Mouse (Mus musculus) embryonic fibroblast, embryonic 13.5 days (primary cell): ENCODE measurements around the gene Mcm10. TPM values are rescaled to one million over a fixed set of nuclear protein-coding genes. Genes with fewer than 3 reads are reported as not detected.

Experiments used
- H3K27ac ChIP-seq: 2 replicates; pipeline ENCODE4 v1.5.1; 2012; ENCODE audit warnings: low read length, control low read depth, inconsistent platforms; ENCODE audit not compliant: insufficient read depth
- H3K4me1 ChIP-seq: 2 replicates; pipeline ENCODE4 v1.6.1; 2011; ENCODE audit warnings: low read length; ENCODE audit not compliant: control insufficient read depth, insufficient read depth
- H3K4me3 ChIP-seq: 2 replicates; pipeline ENCODE4 v1.5.1; 2011; ENCODE audit warnings: mild to moderate bottlenecking, control low read depth, low read length; ENCODE audit not compliant: insufficient read depth
- CTCF ChIP-seq: IDR thresholded peaks from 2 replicates; pipeline ENCODE4 v1.5.1; 2011; ENCODE audit warnings: mild to moderate bottlenecking, control low read depth, low read length, moderate library complexity, borderline replicate concordance; ENCODE audit not compliant: insufficient read depth
- POLR2A ChIP-seq: IDR thresholded peaks from 2 replicates; pipeline ENCODE4 v1.6.1; 2011; ENCODE audit warnings: low read depth, mild to moderate bottlenecking, control low read depth, low read length, moderate library complexity
- polyA plus RNA-seq: library from polyadenylated mRNA; stranded (reverse); fragments of >200 nt; gene quantifications from 2 replicates; pipeline ENCODE4 v1.2.4, GENCODE M21; 2011; ENCODE audit warnings: low read depth; ENCODE audit not compliant: missing spikeins, insufficient read length

The Mcm10 gene
- polyA plus RNA-seq, 1 experiment, result 14.4 TPM

DNA sequence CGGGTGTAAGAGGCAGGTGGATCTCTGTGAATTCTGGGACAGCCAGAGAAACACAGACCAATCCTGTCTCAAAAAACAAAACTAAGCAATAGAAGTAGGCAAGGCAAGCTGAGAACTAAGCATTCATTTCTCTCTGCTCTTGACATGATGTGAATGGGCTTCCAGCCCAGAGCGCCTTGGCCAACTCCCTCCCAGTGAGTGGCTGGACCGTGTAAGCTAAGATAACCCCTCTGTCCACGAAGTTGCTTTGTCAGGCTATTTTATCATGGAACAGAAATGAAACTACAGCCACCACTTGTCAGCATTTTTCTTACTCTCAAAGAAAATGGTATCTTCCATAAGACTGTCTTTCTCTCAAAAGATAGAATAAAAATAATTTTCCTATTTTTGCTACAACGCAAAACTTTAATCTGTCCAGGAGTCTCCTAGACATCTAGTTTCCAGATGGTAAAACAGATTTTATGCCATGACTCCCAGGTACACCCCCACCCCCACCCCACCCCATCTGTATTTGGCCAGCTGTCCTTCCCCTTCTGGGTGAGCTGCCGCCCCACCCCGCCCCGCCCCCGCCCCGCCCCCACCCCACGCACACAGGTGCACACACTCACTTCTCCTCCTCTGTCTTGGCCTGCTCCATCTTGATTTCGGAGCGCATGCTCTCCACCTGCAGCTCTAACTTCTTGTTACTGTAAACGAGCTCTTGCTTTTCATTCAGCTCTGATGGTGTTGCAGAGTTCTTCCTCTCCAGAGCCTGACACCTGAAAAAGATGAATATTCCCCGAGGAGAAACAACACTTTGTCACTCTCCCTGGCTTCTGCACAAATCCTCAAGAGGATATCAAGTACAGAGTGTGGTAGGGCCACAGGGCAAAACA, 21.2 kb upstream of the Mcm10 start:
- H3K27ac ChIP-seq, result no peak overlapping the region
- TF ChIP-seq CTCF, result no peak
- no peak for TF ChIP-seq POLR2A
- H3K4me1 ChIP-seq, result no peaks in the 10 kb centered on the region
- H3K4me3 ChIP-seq, result no peak overlapping the region

GRCm38 (mm10) chr2:5032665-5033064, 20.1 kb upstream of the Mcm10 start:
- Histone ChIP-seq H3K4me1 (no peaks in the 10 kb centered on the region), H3K27ac (no peak overlapping the region), H3K4me3 (no peak overlapping the region)
- no peak for TF ChIP-seq CTCF
- no peak for TF ChIP-seq POLR2A

- H3K4me1 ChIP-seq, result no peaks in the 10 kb centered on the region
- no peak overlapping the region for H3K4me3 ChIP-seq
- TF ChIP-seq CTCF, result no peak
- no peak for TF ChIP-seq POLR2A
- H3K27ac ChIP-seq, result no peak overlapping the region
Observed at GRCm38 (mm10) chr2:5031215-5031614, 18.6 kb upstream of the Mcm10 start.

- TF ChIP-seq CTCF (no peak), POLR2A (no peak)
- no peak overlapping the region for H3K4me3 ChIP-seq
- no peak overlapping the region for H3K27ac ChIP-seq
- no peaks in the 10 kb centered on the region for H3K4me1 ChIP-seq
Observed at GRCm38 (mm10) chr2:5029808-5030207, 17.2 kb upstream of the Mcm10 start.

- no peak for TF ChIP-seq CTCF
- no peak for TF ChIP-seq POLR2A
- no peaks in the 10 kb centered on the region for H3K4me1 ChIP-seq
- H3K27ac ChIP-seq, result no peak overlapping the region
- no peak overlapping the region for H3K4me3 ChIP-seq
Observed at GRCm38 (mm10) chr2:5028047-5028446, 15.5 kb upstream of the Mcm10 start.

GRCm38 (mm10) chr2:5027057-5027456, 14.5 kb upstream of the Mcm10 start:
- Histone ChIP-seq H3K27ac (no peak overlapping the region), H3K4me3 (no peak overlapping the region), H3K4me1 (no peaks in the 10 kb centered on the region)
- no peak for TF ChIP-seq POLR2A
- no peak for TF ChIP-seq CTCF

- no peaks in the 10 kb centered on the region for H3K4me1 ChIP-seq
- no peak overlapping the region for H3K4me3 ChIP-seq
- no peak overlapping the region for H3K27ac ChIP-seq
- TF ChIP-seq CTCF, result no peak
- no peak for TF ChIP-seq POLR2A
Observed at GRCm38 (mm10) chr2:5025162-5025733, 12.7 kb upstream of the Mcm10 start.

DNA sequence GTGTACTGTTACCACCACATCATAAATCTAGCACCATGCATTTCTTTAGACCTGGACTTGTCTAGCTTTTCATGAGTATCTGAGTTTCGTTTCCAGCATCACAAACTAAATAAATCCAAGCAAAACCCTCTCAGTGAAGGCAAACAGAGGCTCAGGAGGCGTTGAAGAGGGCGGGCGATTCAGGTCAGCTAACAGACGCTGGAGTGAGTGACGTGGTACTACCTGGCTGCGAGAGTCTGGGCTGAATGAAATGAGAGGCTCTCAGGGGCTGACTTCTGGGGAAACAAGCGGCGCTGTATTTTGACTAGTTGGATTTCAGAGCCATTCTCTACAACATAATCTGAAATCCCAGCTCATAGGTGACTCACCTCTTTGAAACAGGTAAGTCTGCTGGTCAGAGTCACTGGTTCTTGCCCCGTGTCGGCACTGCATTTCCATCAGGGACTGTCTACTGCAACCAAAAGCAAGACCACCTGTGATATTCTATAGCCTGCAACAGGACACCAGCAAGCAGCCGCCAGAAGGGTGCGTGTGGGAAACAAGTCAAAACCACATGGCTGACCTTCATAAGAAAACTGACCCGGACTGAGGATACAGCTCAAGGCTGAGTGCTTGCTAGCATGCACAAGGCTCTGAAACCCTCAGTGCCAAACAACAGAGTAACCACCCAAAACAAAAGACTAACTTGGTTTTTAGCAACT, 11.3 kb upstream of the Mcm10 start:
- TF ChIP-seq POLR2A, result no peak
- TF ChIP-seq CTCF, result no peak
- no peaks in the 10 kb centered on the region for H3K4me1 ChIP-seq
- H3K27ac ChIP-seq, result no peak overlapping the region
- H3K4me3 ChIP-seq, result no peak overlapping the region

GRCm38 (mm10) chr2:5023275-5023674, 10.7 kb upstream of the Mcm10 start:
- Histone ChIP-seq H3K4me3 (no peak overlapping the region), H3K27ac (no peak overlapping the region), H3K4me1 (no peaks in the 10 kb centered on the region)
- no peak for TF ChIP-seq CTCF
- no peak for TF ChIP-seq POLR2A

DNA sequence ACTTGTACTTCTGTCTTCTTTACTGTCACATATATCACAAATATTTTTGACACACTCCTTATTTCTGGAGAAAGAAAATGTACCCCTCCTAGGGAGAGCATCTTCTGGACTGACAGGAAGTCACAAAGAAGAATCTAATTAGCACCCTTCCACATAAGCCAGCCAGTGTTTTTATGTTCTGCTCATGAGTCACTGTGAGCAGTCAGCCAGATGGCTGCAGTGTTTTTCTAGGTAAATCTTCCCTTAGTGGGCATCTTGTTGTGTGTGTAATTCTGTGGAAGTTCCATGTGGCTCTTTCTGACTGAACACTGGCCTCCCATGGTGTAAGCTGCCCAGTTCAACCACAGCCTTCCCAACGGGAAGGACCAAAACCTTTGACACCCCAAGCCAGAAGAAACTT, 7.1 kb upstream of the Mcm10 start:
- Histone ChIP-seq H3K4me3 (no peak overlapping the region), H3K27ac (no peak overlapping the region), H3K4me1 (no peaks in the 10 kb centered on the region)
- no peak for TF ChIP-seq CTCF
- no peak for TF ChIP-seq POLR2A
